Mouse (Mus musculus): ENCODE data around the gene Dcakd. TPM values are rescaled to one million over a fixed set of nuclear protein-coding genes. Genes with fewer than 3 reads are reported as not detected.
"Not testable (repeated sequence)": the region's sequence is repeated elsewhere in the genome, so short reads cannot be mapped to it uniquely, and the experiment has no call there.

Gene Dcakd
- polyA plus RNA-seq, 3 experiments from 2014 or later = 19.9 to 27.5 (median 25.4) TPM

GRCm38 (mm10) chr11:102975966-102976365 lies 52.2 kb downstream of the Dcakd start:
- not testable (repeated sequence) for ATAC-seq

GRCm38 (mm10) chr11:102972326-102972725 lies 55.8 kb downstream of the Dcakd start:
- ATAC-seq = no peak

- ATAC-seq = no peak
Observed at GRCm38 (mm10) chr11:102971604-102972003, 56.5 kb downstream of the Dcakd start.

GRCm38 (mm10) chr11:102964547-102965091 lies 63.5 kb downstream of the Dcakd start:
- no peak for ATAC-seq

GRCm38 (mm10) chr11:102963855-102964546 lies 64.1 kb downstream of the Dcakd start:
- ATAC-seq = no peak

GRCm38 (mm10) chr11:102963246-102963854 lies 64.8 kb downstream of the Dcakd start:
- no peak for ATAC-seq

- ATAC-seq = no peak
Observed at GRCm38 (mm10) chr11:102962861-102963245, 65.3 kb downstream of the Dcakd start.

GRCm38 (mm10) chr11:102961082-102961481 lies 67.1 kb downstream of the Dcakd start:
- ATAC-seq = peak; percentile 58

- no peak for ATAC-seq
Observed at GRCm38 (mm10) chr11:102958870-102959269, 69.3 kb downstream of the Dcakd start.

GRCm38 (mm10) chr11:102958431-102958830 lies 69.7 kb downstream of the Dcakd start:
- ATAC-seq = no peak

GRCm38 (mm10) chr11:102957692-102958091 lies 70.4 kb downstream of the Dcakd start:
- no peak for ATAC-seq

GRCm38 (mm10) chr11:102956962-102957614 lies 71.0 kb downstream of the Dcakd start:
- no peak for ATAC-seq

GRCm38 (mm10) chr11:102952922-102953321 lies 75.2 kb downstream of the Dcakd start:
- no peak for ATAC-seq

GRCm38 (mm10) chr11:102948043-102948961 lies 79.8 kb downstream of the Dcakd start:
- ATAC-seq = peak; percentile 41

- ATAC-seq = no peak
Observed at GRCm38 (mm10) chr11:102946992-102947343, 81.2 kb downstream of the Dcakd start.

GRCm38 (mm10) chr11:102946265-102946991 lies 81.7 kb downstream of the Dcakd start, which contains the start of gene C1ql1:
Gene C1ql1 (minus strand): TSS chr11:102946688.
- ATAC-seq = peak; percentile 64

GRCm38 (mm10) chr11:102945306-102946264 lies 82.5 kb downstream of the Dcakd start:
- no peak for ATAC-seq

Data from inflammation-experienced regulatory T-cells, adult 6 months (primary cell).